Mouse (Mus musculus): ENCODE data around the gene Scgb1c1.
"Not testable (repeated sequence)": the region's sequence is repeated elsewhere in the genome, so short reads cannot be mapped to it uniquely, and the experiment has no call there.

The Scgb1c1 gene

GRCm38 (mm10) chr7:140881696-140882468 lies 36.5 kb downstream of the Scgb1c1 start, which contains the start of the genes Psmd13 and Sirt3:
Psmd13 (plus strand) TSS chr7:140881968.
Sirt3 (minus strand) TSS chr7:140882309.
- peak; percentile 96 for DNase-seq

- DNase-seq, result no peak
Observed at GRCm38 (mm10) chr7:140882469-140882803, 37.1 kb downstream of the Scgb1c1 start.

- not testable (repeated sequence) for DNase-seq
Observed at GRCm38 (mm10) chr7:140890636-140891035, 45.3 kb downstream of the Scgb1c1 start.

GRCm38 (mm10) chr7:140894031-140894430 lies 48.7 kb downstream of the Scgb1c1 start:
- no peak for DNase-seq

GRCm38 (mm10) chr7:140894611-140895010 lies 49.3 kb downstream of the Scgb1c1 start:
- no peak for DNase-seq

Data from retina, postnatal 1 day (tissue).